Mouse (Mus musculus) cerebellum, adult 9-11 months (tissue): ENCODE results near the gene Kif5a.
A peak's percentile ranks its signal among the peaks of the same experiment; 100 is the strongest.
"Not testable (repeated sequence)": the region's sequence is repeated elsewhere in the genome, so short reads cannot be mapped to it uniquely, and the experiment has no call there.

Experiments
- DNase-seq: peaks from one replicate; pipeline ENCODE4 v3.0.0; 2022

Gene Kif5a

DNA sequence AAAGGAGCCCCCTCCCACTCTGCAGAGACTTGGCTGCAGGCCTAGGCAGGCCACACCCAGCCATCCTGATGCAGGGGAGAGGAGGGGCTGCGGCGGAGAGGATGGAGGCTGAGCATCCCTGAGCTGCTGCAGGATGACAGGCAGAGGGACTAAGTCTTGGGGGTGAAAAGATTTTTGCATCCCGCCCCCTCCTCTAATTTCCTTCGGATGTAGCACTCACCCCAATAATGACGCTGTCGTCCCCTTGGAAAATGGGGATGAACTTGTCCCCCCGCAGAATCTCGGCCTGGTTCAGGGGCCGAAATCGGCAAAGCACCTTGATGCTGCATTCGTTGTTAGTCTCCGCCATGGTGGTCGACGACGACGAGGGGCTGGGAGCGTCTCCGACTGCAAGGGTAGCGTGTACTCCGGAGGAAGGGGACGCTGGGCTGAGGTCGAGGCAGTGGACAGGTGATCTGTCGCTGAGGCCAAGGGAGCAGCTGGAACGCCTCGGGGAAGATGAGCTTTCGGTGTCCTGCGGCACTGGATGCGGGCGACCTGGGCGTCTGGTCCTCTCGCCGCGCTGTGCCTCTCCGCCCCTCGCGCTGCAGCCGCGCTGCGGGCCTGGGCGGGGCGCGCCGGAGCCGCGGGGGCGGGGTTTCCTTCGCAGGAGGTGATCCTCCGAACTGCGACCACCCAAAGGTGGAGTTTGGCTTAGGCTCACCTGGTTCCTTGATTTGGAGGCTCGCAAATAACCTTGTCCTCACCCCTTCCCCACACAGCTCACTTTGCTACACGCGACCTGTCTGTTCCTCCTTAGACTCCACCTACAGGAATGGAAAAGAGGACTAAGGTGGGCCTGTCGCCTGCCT, at the start of gene Kif5a:
TSS of gene Kif5a (minus strand) at position 801 of the 851 bp plus-strand sequence.
- DNase-seq = peak; percentile 86

- no peak for DNase-seq
These were observed 49.7 kb upstream of the Kif5a start for GRCm38 (mm10) chr10:127312858-127313257.

DNA sequence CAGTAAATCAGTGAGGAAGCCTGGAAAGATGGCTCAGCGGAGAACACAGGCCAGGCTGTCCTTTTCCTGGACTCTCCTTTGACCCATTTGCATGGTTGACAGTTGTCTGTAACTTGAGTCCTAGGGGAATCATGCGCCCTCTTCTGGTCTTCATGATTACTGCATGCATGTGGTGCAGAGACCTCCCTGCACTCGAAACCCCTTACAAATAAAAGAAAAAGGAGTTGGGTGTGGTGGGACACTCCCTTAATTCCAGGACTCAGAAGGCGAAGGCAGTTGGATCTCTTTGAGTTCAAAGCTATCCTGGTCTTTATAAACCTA, 49.2 kb upstream of the Kif5a start:
- peak; percentile 84 for DNase-seq

GRCm38 (mm10) chr10:127311476-127312355, 48.6 kb upstream of the Kif5a start, which contains the start of gene Mars:
Mars (minus strand) TSS chr10:127311786.
- DNase-seq = peak; percentile 94

- peak; percentile 54 for DNase-seq
These were observed 47.7 kb upstream of the Kif5a start for GRCm38 (mm10) chr10:127310523-127311475.

- not testable (repeated sequence) for DNase-seq
These were observed 46.0 kb upstream of the Kif5a start for GRCm38 (mm10) chr10:127309167-127309566.

GRCm38 (mm10) chr10:127303136-127303535, 40.0 kb upstream of the Kif5a start:
- DNase-seq = no peak

- no peak for DNase-seq
These were observed 37.2 kb upstream of the Kif5a start for GRCm38 (mm10) chr10:127300361-127300760.

DNA sequence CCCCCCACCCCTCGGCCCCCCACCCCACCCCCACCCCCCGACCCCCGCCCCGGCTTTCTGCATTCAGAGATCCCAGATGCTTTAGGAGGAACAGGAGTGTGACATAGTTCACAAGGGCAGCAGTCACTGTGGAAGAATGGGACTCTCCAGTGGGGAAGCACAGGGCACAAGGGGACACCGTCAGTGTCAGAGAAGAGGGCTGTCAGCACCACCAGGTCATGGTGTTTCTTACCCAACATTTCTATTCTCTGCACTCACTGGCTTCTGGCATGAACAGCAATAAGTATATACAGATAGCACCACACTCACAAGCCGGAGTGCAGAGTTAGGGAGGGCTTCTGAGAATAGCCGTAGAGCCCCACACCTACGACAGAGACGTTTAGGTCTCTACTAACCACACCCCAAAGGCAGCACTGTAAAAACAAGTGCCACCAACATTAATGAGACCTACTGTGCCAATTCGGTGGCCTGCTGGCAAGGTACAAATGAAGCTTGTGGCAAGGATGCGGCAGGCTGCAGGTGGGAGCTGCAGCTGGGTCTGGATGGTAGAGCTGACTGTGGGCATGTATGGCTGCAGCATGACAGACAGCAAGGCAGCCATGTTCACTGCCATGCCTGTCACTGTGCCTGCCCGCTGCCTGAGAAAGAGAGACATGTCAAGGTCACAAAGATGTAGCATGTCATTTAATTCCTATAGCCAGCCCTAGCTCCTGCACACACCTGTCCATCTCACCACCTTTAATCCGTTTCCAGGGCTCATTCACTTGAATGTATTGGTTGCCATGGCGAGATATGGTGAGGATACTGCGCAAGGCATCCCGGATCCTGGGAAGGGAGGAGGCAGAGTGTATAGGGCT, 34.1 kb upstream of the Kif5a start:
- no peak for DNase-seq

- DNase-seq = no peak
These were observed 33.0 kb upstream of the Kif5a start for GRCm38 (mm10) chr10:127295986-127296794.

DNA sequence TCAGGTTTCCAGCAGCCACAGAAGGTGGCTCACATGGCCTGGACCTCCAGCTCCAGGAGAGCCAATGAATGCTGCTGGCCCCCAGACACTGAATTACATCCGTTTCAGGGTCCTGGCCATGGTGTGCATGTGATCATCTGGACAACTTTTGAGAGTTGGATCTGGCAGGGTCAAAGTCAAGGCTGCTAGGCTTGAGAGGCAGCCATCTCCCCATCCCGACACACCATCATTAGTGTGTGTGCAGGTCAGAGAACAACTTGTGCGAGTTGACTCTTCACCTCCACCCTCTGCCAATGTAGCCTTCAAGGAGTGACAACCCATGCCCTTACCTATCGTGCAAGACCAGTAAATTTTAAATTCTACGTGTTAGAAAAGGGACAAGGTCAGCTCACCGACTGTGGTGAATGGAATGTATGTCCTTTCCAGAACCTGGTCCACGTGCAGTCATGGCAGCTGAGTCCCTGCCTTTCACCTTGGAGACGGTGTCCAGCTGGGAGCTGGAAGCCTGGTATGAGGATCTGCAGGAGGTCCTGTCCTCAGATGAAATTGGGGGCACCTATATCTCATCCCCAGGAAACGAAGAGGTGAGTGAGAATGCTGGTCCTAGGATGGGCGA, 31.9 kb upstream of the Kif5a start:
- DNase-seq = no peak

- no peak for DNase-seq
These were observed 30.5 kb upstream of the Kif5a start for GRCm38 (mm10) chr10:127293590-127294113.

GRCm38 (mm10) chr10:127292987-127293538, 29.9 kb upstream of the Kif5a start:
- DNase-seq = no peak

DNA sequence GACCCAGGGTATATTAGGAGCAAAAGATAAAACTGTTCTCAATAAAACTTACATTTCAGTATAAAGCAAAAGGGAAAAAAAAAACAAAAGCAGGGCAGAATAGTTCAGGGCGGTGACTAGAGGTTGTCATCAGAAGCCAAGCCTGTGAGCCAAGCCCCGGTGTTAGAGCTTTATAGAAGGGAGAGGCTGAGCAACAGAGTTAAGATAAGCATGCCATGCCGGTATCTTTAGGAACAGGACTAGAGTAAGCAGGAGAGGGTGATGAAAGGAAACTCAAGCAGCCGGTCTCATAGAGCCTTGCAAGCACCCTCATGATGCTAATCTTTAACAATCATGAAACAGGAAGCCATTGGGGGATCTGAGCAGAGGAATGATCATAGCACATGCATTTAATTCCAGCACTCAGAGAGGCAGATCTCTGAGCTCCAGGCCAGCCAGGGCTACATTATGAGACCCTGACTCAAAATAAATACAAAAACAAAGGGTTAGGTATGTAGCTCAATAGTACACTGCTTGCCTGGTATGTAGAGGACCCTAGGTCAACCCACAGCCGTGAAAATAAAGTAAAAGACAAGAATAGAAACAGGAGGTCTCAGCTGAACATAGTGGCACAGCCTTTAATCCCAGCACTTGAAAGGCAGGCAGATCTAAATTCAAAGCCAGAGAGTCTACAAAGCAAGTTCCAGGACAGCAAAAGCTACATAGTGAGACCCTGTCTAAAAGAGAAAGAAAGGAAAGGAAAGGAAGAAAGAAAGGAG, 28.9 kb upstream of the Kif5a start:
- DNase-seq = no peak

GRCm38 (mm10) chr10:127290930-127291880, 28.1 kb upstream of the Kif5a start:
- no peak for DNase-seq

- DNase-seq = peak; percentile 100
These were observed 27.3 kb upstream of the Kif5a start for GRCm38 (mm10) chr10:127290307-127290929.

DNA sequence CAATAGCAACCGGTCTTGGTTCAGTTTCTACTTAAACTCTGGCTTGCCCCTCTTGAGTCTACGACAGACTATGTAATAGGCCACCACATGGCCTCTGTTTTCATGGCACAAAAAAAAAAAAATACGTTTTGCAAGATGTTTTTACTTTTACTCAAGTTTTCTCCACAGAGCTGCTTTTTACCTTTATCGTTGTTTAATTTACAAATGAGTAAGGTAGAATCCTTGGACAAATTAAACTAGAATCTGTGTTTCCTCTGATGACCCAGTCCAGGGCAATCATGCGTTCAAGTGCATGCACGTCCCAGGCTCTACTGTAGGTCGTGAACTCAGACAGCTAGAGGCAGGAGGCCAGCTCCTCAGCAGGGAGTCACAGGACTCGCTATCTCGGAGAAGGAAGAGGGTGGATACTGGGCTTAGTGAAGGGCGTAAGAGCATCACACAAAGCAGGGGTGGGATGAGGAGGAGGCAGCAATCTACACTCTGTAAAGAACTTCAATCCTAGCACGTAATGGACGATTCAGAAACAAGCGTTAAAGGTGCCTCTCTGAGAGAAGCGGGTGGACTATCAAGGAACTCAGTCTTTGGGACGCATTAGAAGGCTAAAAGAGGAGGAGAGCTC, 26.5 kb upstream of the Kif5a start:
- peak; percentile 90 for DNase-seq
